Mouse (Mus musculus) right cerebral cortex, postnatal 36 days (tissue): ENCODE measurements around the gene 4930558C23Rik.
"Not testable (repeated sequence)": the region's sequence is repeated elsewhere in the genome, so short reads cannot be mapped to it uniquely, and the experiment has no call there.

ENCODE experiments used
- DNase-seq, 2 experiments: peaks; one replicate each; pipeline ENCODE4 v3.0.0; 2022; ENCODE audit warnings: low spot score in 2 of 2, mixed read lengths in 1 of 2

Gene 4930558C23Rik

GRCm38 (mm10) chr3:95373208-95373607, 29.4 kb downstream of the 4930558C23Rik start:
- DNase-seq, result no peak

GRCm38 (mm10) chr3:95370101-95370500, 32.5 kb downstream of the 4930558C23Rik start:
- DNase-seq, result no peak

DNA sequence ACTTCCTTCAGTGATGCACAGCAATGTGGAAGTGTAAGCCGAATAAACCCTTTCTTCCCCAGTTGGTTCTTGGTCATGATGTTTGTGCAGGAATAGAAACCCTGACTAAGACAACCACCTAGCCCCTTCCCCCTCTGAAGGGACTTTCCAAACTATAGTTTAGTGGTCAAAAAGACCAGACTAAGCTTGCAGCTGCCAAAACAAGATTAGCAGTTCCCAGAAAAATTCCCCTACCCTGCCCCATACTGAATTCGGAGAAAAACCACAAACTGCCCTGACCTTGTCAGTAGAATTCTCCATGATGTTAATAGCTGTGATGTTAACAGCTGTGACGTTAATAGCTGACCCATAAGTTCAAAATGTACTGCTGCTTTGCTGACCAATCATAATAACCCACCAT, 42.4 kb downstream of the 4930558C23Rik start:
- DNase-seq, result not testable (repeated sequence)

DNA sequence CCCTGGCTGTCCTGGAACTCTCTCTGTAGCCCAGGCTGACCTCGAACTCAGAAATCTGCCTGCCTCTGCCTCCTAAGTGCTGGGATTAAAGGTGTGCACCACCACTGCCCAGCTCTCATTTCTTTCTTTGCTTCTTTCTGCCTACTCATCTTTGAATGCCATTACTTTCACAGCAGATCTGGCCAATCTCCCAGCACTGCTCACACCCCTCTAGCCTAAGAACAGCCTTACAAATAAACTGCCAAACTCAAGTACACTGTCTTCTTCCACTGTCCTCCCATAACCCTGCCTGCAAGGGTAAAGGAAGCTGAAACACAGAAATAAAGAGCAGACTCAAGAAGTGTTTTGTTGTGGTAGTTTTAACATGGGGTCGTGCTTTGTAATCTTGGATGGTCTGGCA, 44.9 kb downstream of the 4930558C23Rik start:
- DNase-seq, result no peak

DNA sequence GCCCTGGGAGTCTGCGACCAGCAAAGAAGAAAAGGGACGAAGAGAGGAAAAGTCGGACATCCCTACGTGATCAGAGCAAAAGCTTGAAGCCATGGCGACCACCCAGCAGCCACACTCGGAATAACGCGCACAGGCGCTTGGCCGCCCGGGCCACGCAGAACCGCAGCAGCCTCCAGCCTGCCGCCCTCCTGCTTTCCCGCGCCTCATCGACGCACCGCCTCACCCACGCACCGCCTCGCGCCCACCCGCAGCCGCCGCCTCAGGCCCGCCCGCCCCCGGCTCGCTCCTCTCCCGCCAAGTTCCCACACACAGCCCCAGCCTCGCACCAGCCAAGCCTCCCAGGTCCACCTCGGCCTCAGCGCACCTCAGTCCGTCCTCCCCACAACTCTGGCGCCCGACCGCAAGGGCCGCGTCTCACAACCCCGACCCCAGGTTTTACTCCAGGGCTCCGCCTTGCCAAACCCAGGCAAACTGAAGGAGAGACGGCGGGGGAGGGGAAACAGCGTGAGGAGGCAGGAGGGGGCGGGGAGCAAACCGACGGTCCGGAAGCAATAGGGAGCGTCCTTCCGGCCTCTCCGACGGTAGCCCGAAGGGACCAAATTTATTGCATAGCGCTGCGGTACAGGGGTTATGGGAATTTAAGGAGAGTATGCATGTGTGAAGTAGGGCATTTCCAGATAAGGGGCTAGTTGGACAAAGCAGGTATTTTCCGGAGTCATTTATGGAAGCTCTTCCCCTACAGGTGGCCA, 45.8 kb downstream of the 4930558C23Rik start, which contains the start of gene Setdb1:
Setdb1 (minus strand) TSS at position 502 of the 749 bp plus-strand sequence.
- DNase-seq, result peak; percentile 82 to 85

DNA sequence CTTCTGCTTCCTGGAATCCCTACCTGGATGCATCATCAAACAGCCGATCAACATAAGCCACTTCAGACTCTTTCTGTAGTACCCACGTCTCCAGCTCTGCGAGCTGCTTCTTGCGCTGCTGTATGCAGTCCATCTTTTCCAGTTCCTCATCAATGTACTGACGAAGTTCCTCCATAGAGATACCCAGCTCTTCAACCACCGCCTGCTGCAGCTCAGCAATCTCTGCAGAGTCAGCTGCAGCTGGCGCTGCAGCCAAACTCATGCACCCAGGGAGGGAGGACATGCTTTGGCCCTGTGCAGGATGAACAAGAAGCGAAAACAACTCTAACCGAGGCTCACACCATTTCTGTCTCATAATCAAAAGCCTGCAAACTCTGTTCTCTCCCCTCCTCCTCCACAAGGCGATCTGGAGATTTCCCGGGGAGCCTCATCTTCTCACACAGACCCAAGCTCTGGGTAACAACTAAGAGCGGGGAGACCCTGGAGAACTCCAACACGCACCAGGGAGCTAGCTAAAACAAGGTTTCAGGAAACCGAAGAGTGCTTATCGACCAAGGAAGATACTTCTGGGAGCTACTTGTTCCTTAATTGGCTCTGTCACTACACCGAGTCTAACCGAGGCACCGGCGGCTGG, 46.6 kb downstream of the 4930558C23Rik start:
- not testable (repeated sequence) for DNase-seq

- no peak for DNase-seq
Observed at GRCm38 (mm10) chr3:95349491-95349890, 53.1 kb downstream of the 4930558C23Rik start.

DNA sequence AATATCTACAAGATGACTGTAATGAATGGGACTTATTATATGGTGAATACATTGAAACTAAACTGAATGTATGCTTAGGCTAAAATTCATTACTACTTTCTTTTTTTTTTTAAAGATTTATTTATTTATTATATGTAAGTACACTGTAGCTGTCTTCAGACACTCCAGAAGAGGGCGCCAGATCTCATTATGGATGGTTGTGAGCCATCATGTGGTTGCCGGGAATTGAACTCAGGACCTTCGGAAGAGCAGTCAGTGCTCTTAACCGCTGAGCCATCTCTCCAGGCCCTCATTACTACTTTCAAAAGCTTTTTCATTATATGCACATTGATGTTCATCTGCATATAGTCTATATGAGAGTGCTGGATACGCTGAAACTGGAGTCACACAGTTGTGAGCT, 54.3 kb downstream of the 4930558C23Rik start:
- not testable (repeated sequence) for DNase-seq

- no peak for DNase-seq
Observed at GRCm38 (mm10) chr3:95346454-95346853, 56.2 kb downstream of the 4930558C23Rik start.

DNA sequence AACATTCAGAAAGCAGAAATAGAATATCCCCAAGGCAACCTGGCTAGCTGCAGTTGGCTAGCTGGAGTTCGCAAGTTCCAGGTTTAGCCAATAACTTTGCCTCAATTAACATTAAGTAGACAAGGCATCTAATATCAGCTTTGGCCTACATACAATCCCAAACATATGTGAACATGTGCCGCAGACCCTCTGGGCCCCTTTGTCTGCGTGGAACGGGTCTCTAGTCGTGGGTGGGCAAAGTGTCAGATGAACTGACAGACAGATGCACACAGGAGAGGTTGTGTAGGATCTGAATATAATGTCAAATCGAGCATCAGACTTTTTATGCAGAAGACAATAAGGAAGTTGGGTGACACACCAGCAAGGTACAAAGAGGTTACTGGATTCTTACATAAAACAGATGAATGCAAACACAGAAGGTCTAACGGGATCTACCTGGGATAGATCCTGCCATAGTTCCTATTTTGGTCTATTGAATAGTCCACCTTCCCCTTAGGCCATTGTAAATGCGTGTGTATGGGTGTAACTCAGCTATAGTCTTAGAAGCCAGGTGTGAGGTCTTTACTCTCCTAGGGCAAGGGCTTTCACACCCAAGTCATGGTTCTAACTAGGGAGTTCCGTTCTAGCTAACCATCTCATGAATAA, 59.2 kb downstream of the 4930558C23Rik start:
- not testable (repeated sequence) for DNase-seq

DNA sequence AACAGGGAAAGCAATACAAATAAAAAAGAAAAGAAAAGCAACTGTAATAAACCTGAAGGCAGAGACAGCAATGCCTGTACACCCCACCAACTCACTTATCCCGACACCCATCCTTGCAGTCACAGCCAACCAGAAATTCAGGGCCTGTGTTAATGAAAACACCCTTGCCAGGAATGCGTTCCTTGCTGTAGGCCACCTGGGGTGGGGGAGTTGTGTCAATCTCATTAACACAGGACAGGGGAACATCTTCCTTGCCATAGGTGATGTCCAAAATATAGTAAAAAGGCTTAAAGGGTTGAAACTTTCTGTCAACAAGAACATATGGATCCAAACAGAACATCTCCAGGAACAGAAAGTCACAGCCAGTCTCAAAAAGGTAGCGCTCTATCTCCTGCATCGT, 64.4 kb downstream of the 4930558C23Rik start:
- DNase-seq, result no peak

- no peak for DNase-seq
Observed at GRCm38 (mm10) chr3:95337345-95337744, 65.3 kb downstream of the 4930558C23Rik start.
